Mouse (Mus musculus) midbrain, postnatal 0 days (tissue): ENCODE data around the gene Cyp1b1. TPM values are rescaled to one million over a fixed set of nuclear protein-coding genes. Genes with fewer than 3 reads are reported as not detected.

Experiments
- ATAC-seq: fragments of 200-750 bp; cut with Nextera tagmentation; 2 replicates; pipeline ENCODE4 v1.8.0; 2017; ENCODE audit warnings: moderate number of reproducible peaks, mild to moderate bottlenecking, moderate TSS enrichment, moderate library complexity; ENCODE audit not compliant: low FRiP score
- DNase-seq: peaks from one replicate; pipeline ENCODE4 v3.0.0-alpha.2; 2015; ENCODE audit warnings: low spot score
- H3K27ac ChIP-seq: fragments of 300-500 bp; sonication (generic); 2 replicates; pipeline ENCODE4 v1.5.1; 2014; ENCODE audit warnings: low read depth, mild to moderate bottlenecking, low read length, mixed read lengths
- H3K27me3 ChIP-seq: fragments of 300-500 bp; sonication (generic); 2 replicates; pipeline ENCODE4 v1.6.1; 2014; ENCODE audit warnings: low read length, control low read depth, mixed read lengths; ENCODE audit not compliant: insufficient read depth
- H3K36me3 ChIP-seq: fragments of 300-500 bp; sonication (generic); 2 replicates; pipeline ENCODE4 v1.6.1; 2014; ENCODE audit warnings: low read length, control low read depth, mixed read lengths; ENCODE audit not compliant: insufficient read depth
- H3K4me1 ChIP-seq: fragments of 300-500 bp; sonication (generic); 2 replicates; pipeline ENCODE4 v1.6.1; 2014; ENCODE audit warnings: mild to moderate bottlenecking, control low read depth, antibody characterized with exemption, low read length, mixed read lengths; ENCODE audit not compliant: insufficient read depth
- H3K4me2 ChIP-seq: fragments of 300-500 bp; sonication (generic); 2 replicates; pipeline ENCODE4 v1.6.1; 2014; ENCODE audit warnings: low read depth, mild to moderate bottlenecking, low read length, mixed read lengths; ENCODE audit not compliant: poor library complexity, severe bottlenecking
- H3K4me3 ChIP-seq: fragments of 300-500 bp; sonication (generic); 2 replicates; pipeline ENCODE4 v1.5.1; 2014; ENCODE audit warnings: low read depth, mild to moderate bottlenecking, low read length, moderate library complexity
- H3K9ac ChIP-seq: fragments of 300-500 bp; sonication (generic); replicated peaks from 2 replicates; pipeline ENCODE4 v1.6.1; 2014; ENCODE audit warnings: mild to moderate bottlenecking, low read length, moderate library complexity, mixed read lengths; ENCODE audit not compliant: poor library complexity, severe bottlenecking
- H3K9me3 ChIP-seq: fragments of 300-500 bp; sonication (generic); 2 replicates; pipeline ENCODE4 v1.6.1; 2016; ENCODE audit warnings: low read length, control low read depth
- CTCF ChIP-seq: IDR thresholded peaks from 2 replicates; pipeline ENCODE4 v1.5.1; 2016; ENCODE audit warnings: antibody characterized with exemption, mild to moderate bottlenecking
- WGBS: fragments of 180-500 bp; shearing (Covaris S2); extraction: QIAGEN DNeasy Blood & Tissue Kit; methylation state at CpG from one replicate; pipeline ENCODE4 v1.1.7; 2014; 5-methylcytosine and 5-hydroxymethylcytosine counted together
- polyA plus RNA-seq: library from polyadenylated mRNA; unstranded; fragments of >200 nt; fragmentation: Nextera tagmentation; extraction: Ambion mirVana; gene quantifications from 2 replicates; pipeline ENCODE4 v1.2.1, GENCODE M21; 2015
- total RNA-seq: library from RNA; depleted of rRNA; stranded (reverse); fragments of >200 nt; gene quantifications from 2 replicates; pipeline ENCODE4 v1.2.3, GENCODE M21; 2014

Cyp1b1 gene
- total and polyA plus RNA-seq, 2 experiments from 2014 or later, result 4.5 to 8.7 TPM

- no peaks in the 10 kb centered on the region for H3K36me3 ChIP-seq
- H3K4me3 ChIP-seq, result no peak overlapping the region
- H3K4me2 ChIP-seq, result no peak overlapping the region
- H3K27ac ChIP-seq, result no peak overlapping the region
- no peak for TF ChIP-seq CTCF
- WGBS, result 80% methylated on average over 3 of the region's 3 CpGs
- no peak for ATAC-seq
- H3K4me1 ChIP-seq, result no peaks in the 10 kb centered on the region
- no peak for DNase-seq
- H3K9me3 ChIP-seq, result no peaks in the 10 kb centered on the region
- H3K27me3 ChIP-seq, result no peaks in the 10 kb centered on the region
- no peak overlapping the region for H3K9ac ChIP-seq
Observed at GRCm38 (mm10) chr17:79737598-79737997, 22.7 kb upstream of the Cyp1b1 start.

- H3K4me1 ChIP-seq, result no peaks in the 10 kb centered on the region; the same call in 1 of the 2 replicates
- no peak overlapping the region for H3K27ac ChIP-seq
- H3K9ac ChIP-seq, result no peak overlapping the region
- DNase-seq (no peak), ATAC-seq (no peak)
- no peak for TF ChIP-seq CTCF
- no peaks in the 10 kb centered on the region for H3K27me3 ChIP-seq
- WGBS, result 29% methylated on average over 4 of the region's 4 CpGs
- no peak overlapping the region for H3K4me2 ChIP-seq
- H3K9me3 ChIP-seq, result no peaks in the 10 kb centered on the region
- H3K4me3 ChIP-seq, result no peak overlapping the region
- H3K36me3 ChIP-seq, result no peaks in the 10 kb centered on the region
Observed at GRCm38 (mm10) chr17:79733039-79733438, 18.2 kb upstream of the Cyp1b1 start.

GRCm38 (mm10) chr17:79730988-79731387, 16.1 kb upstream of the Cyp1b1 start:
- Histone ChIP-seq H3K27ac (no peak overlapping the region), H3K4me3 (no peak overlapping the region), H3K4me1 (no peaks in the 10 kb centered on the region; the same call in 1 of the 2 replicates), H3K9ac (no peak overlapping the region), H3K27me3 (no peaks in the 10 kb centered on the region), H3K4me2 (no peak overlapping the region), H3K9me3 (no peaks in the 10 kb centered on the region), H3K36me3 (no peaks in the 10 kb centered on the region)
- no peak for DNase-seq
- 82% methylated on average over 8 of the region's 8 CpGs for WGBS
- ATAC-seq, result no peak
- TF ChIP-seq CTCF, result no peak

GRCm38 (mm10) chr17:79728585-79729503, 14.0 kb upstream of the Cyp1b1 start:
- Histone ChIP-seq H3K4me2 (peak overlapping the region; percentile 38), H3K9ac (no peak overlapping the region), H3K27me3 (no peaks in the 10 kb centered on the region), H3K9me3 (no peaks in the 10 kb centered on the region), H3K4me3 (peak overlapping the region; percentile 17), H3K27ac (no peak overlapping the region), H3K36me3 (no peaks in the 10 kb centered on the region), H3K4me1 (no peaks in the 10 kb centered on the region; the same call in 1 of the 2 replicates)
- DNase-seq (no peak), ATAC-seq (no peak; the same call in 1 of the 2 replicates)
- WGBS, result 33% methylated on average over 16 of the region's 16 CpGs
- TF ChIP-seq CTCF, result no peak

- no peaks in the 10 kb centered on the region; the same call in 1 of the 2 replicates for H3K4me1 ChIP-seq
- H3K4me2 ChIP-seq, result peak overlapping the region; percentile 38
- H3K9me3 ChIP-seq, result no peaks in the 10 kb centered on the region
- no peak for ATAC-seq
- no peak overlapping the region for H3K9ac ChIP-seq
- H3K4me3 ChIP-seq, result peak overlapping the region; percentile 17; the same call in 1 of the 2 replicates
- no peak for DNase-seq
- H3K36me3 ChIP-seq, result no peaks in the 10 kb centered on the region
- no peak for TF ChIP-seq CTCF
- no peaks in the 10 kb centered on the region for H3K27me3 ChIP-seq
- 33% methylated on average over 14 of the region's 14 CpGs for WGBS
- H3K27ac ChIP-seq, result no peak overlapping the region
Observed at GRCm38 (mm10) chr17:79728053-79728584, 13.3 kb upstream of the Cyp1b1 start.

GRCm38 (mm10) chr17:79726613-79727012, 11.8 kb upstream of the Cyp1b1 start:
- no peaks in the 10 kb centered on the region for H3K9me3 ChIP-seq
- DNase-seq (no peak), ATAC-seq (no peak)
- H3K4me3 ChIP-seq, result no peak overlapping the region
- no peak overlapping the region for H3K27ac ChIP-seq
- no peaks in the 10 kb centered on the region; the same call in 1 of the 2 replicates for H3K4me1 ChIP-seq
- TF ChIP-seq CTCF, result no peak
- H3K36me3 ChIP-seq, result no peaks in the 10 kb centered on the region
- no peak overlapping the region for H3K9ac ChIP-seq
- no peaks in the 10 kb centered on the region for H3K27me3 ChIP-seq
- WGBS, result 83% methylated on average over 5 of the region's 5 CpGs
- no peak overlapping the region for H3K4me2 ChIP-seq
